Mouse (Mus musculus) hindbrain, embryonic 14.5 days (tissue): ENCODE results near the gene Evi5. TPM values are rescaled to one million over a fixed set of nuclear protein-coding genes. Genes with fewer than 3 reads are reported as not detected.

Experiments
- ATAC-seq: fragments of 200-750 bp; cut with Nextera tagmentation; 2 replicates; pipeline ENCODE4 v1.8.0; 2017; ENCODE audit warnings: moderate number of reproducible peaks, mild to moderate bottlenecking, moderate TSS enrichment, moderate library complexity; ENCODE audit not compliant: low FRiP score
- DNase-seq: peaks from one replicate; pipeline ENCODE4 v3.0.0-alpha.2; 2015; ENCODE audit warnings: low spot score
- H3K27ac ChIP-seq: fragments of 300-500 bp; sonication (generic); 2 replicates; pipeline ENCODE4 v1.5.1; 2014; ENCODE audit warnings: mild to moderate bottlenecking, moderate library complexity
- H3K27me3 ChIP-seq: fragments of 300-500 bp; sonication (generic); 2 replicates; pipeline ENCODE4 v1.6.1; 2014; ENCODE audit warnings: mild to moderate bottlenecking, low read length, mixed read lengths; ENCODE audit not compliant: control insufficient read depth, insufficient read depth
- H3K36me3 ChIP-seq: fragments of 300-500 bp; sonication (generic); replicated peaks from 2 replicates; pipeline ENCODE4 v1.6.1; 2014; ENCODE audit not compliant: control insufficient read depth, insufficient read depth
- H3K4me1 ChIP-seq: fragments of 300-500 bp; sonication (generic); replicated peaks from 2 replicates; pipeline ENCODE4 v1.6.1; 2014; ENCODE audit warnings: antibody characterized with exemption, low read length, mixed read lengths; ENCODE audit not compliant: control insufficient read depth, insufficient read depth
- H3K4me2 ChIP-seq: fragments of 300-500 bp; sonication (generic); replicated peaks from 2 replicates; pipeline ENCODE4 v1.6.1; 2014; ENCODE audit warnings: mild to moderate bottlenecking, moderate library complexity
- H3K4me3 ChIP-seq: fragments of 300-500 bp; sonication (generic); replicated peaks from 2 replicates; pipeline ENCODE4 v1.5.1; 2014; ENCODE audit warnings: mild to moderate bottlenecking, low read length
- H3K9ac ChIP-seq: fragments of 300-500 bp; sonication (generic); 2 replicates; pipeline ENCODE4 v1.6.1; 2014
- H3K9me3 ChIP-seq: fragments of 300-500 bp; sonication (generic); 2 replicates; pipeline ENCODE4 v1.6.1; 2016; ENCODE audit warnings: low read length; ENCODE audit not compliant: control insufficient read depth
- WGBS: fragments of 180-500 bp; shearing (Covaris S2); extraction: QIAGEN DNeasy Blood & Tissue Kit; methylation state at CpG from one replicate; pipeline ENCODE4 v1.1.7; 2014; 5-methylcytosine and 5-hydroxymethylcytosine counted together
- polyA plus RNA-seq: library from polyadenylated mRNA; unstranded; fragments of >200 nt; fragmentation: Nextera tagmentation; extraction: Ambion mirVana; gene quantifications from 2 replicates; pipeline ENCODE4 v1.2.1, GENCODE M21; 2014

Evi5 gene
- polyA plus RNA-seq, 1 experiment from 2014 or later = 53.3 TPM

GRCm38 (mm10) chr5:107695019-107695418 is 179.9 kb downstream of the Evi5 start:
- H3K4me3 ChIP-seq = no peak overlapping the region
- no peak overlapping the region for H3K4me2 ChIP-seq
- H3K9ac ChIP-seq = no peak overlapping the region
- no peaks in the 10 kb centered on the region for H3K36me3 ChIP-seq
- H3K27ac ChIP-seq = no peak overlapping the region
- ATAC-seq (no peak), DNase-seq (no peak)
- H3K9me3 ChIP-seq = no peaks in the 10 kb centered on the region
- no peaks in the 10 kb centered on the region for H3K4me1 ChIP-seq
- peaks cover 1% of the 10 kb centered on the region; the same call in 1 of the 2 replicates for H3K27me3 ChIP-seq
- 86% methylated on average over 3 of the region's 3 CpGs for WGBS

Other genes starting within 250 kb of the Evi5 start
- 0.08 TPM in 1 of 2 replicates, not detected in the other for gene Gfi1, start 149.1 kb downstream of the Evi5 start, polyA plus RNA-seq
- gene Ube2d2b, start 45.0 kb downstream of the Evi5 start, polyA plus RNA-seq = 0.12 and 0.23 TPM in 2 replicates
- 52.2 and 62.2 TPM in 2 replicates for gene Rpl5, start 25.4 kb upstream of the Evi5 start, polyA plus RNA-seq
- 68.0 and 70.4 TPM in 2 replicates for gene Fam69a, start 112.0 kb upstream of the Evi5 start, polyA plus RNA-seq
- gene Mtf2, start 190.6 kb upstream of the Evi5 start, polyA plus RNA-seq = 91.9 and 92.1 TPM in 2 replicates